Mouse (Mus musculus) cerebellum, adult 11-12 months (tissue): Measurements from ENCODE around the gene Ptpru.
A peak's percentile ranks its signal among the peaks of the same experiment; 100 is the strongest.

Source experiments
- DNase-seq: peaks from one replicate; pipeline ENCODE4 v3.0.0; 2022

Gene Ptpru

GRCm38 (mm10) chr4:131778616-131779275, 59.3 kb downstream of the Ptpru start:
- DNase-seq: peak; percentile 81

- no peak for DNase-seq
Measured at GRCm38 (mm10) chr4:131771384-131771783, 66.7 kb downstream of the Ptpru start.

GRCm38 (mm10) chr4:131763911-131764310, 74.2 kb downstream of the Ptpru start:
- DNase-seq: no peak

GRCm38 (mm10) chr4:131763479-131763878, 74.6 kb downstream of the Ptpru start:
- DNase-seq: no peak

GRCm38 (mm10) chr4:131762211-131762784, 75.8 kb downstream of the Ptpru start:
- no peak for DNase-seq

GRCm38 (mm10) chr4:131752204-131752837, 85.8 kb downstream of the Ptpru start:
- DNase-seq: no peak

GRCm38 (mm10) chr4:131751561-131751960, 86.5 kb downstream of the Ptpru start:
- no peak for DNase-seq

GRCm38 (mm10) chr4:131749802-131750201, 88.3 kb downstream of the Ptpru start:
- DNase-seq: no peak

- no peak for DNase-seq
Measured at GRCm38 (mm10) chr4:131744685-131745043, 93.4 kb downstream of the Ptpru start.

- no peak for DNase-seq
Measured at GRCm38 (mm10) chr4:131743831-131744684, 94.0 kb downstream of the Ptpru start.

- no peak for DNase-seq
Measured at GRCm38 (mm10) chr4:131743031-131743430, 95.1 kb downstream of the Ptpru start.

GRCm38 (mm10) chr4:131740621-131741020, 97.5 kb downstream of the Ptpru start:
- DNase-seq: no peak

GRCm38 (mm10) chr4:131728628-131729027, 109.5 kb downstream of the Ptpru start:
- no peak for DNase-seq

GRCm38 (mm10) chr4:131723415-131724080, 114.5 kb downstream of the Ptpru start:
- DNase-seq: peak; percentile 59

- DNase-seq: peak; percentile 27
Measured at GRCm38 (mm10) chr4:131722121-131722841, 115.8 kb downstream of the Ptpru start.

GRCm38 (mm10) chr4:131719151-131719550, 118.9 kb downstream of the Ptpru start:
- no peak for DNase-seq
